Mouse (Mus musculus): ENCODE measurements around the gene Snai1.

Gene Snai1

DNA sequence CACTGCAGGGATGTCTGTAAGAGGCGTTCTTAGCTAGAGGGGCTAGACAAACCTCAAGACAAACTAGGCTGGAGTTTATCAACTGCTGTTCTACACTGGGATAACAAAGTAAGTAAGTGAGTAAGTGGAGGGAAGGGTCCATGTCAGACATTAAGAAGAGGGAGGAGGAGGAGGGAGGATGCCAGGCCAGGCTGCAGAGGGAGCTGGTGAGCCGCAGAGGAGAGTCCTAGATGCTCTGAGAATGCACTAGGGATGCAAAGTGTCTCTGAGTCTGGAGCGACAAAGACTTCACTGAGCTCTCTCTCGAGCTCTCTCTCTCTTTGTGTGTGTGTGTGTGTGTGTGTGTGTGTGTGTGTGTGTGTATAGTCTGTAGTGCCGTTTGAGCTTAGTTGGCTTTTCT is 9.7 kb upstream of the Snai1 start:
- peak; percentile 61 for DNase-seq

DNA sequence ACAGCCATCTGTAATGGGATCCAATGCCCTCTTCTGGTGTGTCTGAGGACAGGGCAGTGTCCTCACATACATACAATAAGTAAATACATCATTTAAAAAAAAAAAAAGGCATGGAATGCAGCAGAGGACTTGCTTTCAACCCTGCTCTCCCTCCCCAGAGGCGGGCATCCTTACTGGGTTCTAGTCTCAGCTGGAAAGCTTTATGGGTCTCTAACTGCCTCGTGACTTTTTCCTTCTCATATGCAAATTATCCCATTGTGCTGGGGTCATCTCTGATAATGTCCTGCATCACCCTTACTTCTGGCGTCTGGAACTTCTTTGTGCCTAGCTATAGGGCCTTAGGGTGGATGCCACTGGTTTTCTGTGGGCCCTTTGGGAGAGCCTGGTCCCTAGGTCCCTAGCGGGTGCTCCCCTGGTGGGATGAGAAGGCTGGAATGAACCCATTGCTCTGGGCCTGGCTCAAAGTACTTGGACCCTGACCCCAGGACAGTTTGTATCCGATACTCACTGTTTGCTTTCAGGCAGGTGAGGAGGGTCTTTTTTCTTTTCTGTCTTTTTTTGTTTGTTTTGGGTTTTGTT is 8.0 kb upstream of the Snai1 start:
- DNase-seq = no peak

GRCm38 (mm10) chr2:167530536-167530935 is 7.5 kb upstream of the Snai1 start:
- no peak for DNase-seq

GRCm38 (mm10) chr2:167532131-167532530 is 5.9 kb upstream of the Snai1 start:
- peak; percentile 82 for DNase-seq

DNA sequence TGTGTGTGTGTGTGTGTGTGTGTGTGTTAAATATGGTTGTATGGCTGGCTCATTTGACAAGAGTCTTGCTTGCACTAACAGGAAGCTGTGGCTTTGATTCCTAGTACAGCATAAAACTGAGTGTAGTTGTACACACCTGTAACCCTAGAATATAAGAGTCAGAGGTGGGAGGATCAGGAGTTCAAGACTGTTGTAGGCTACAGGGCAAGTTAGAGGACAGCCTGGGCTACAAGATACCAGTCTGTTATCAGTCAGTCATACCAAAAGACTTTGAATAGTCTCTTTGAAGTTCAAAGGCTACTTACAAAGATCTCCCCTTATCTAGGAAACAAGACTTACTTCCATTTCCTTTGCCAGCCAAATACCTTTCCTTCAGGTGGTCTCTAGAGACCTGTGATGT is 4.1 kb upstream of the Snai1 start:
- DNase-seq = no peak

- no peak for DNase-seq
These were observed 1.6 kb upstream of the Snai1 start for GRCm38 (mm10) chr2:167536320-167536945.

DNA sequence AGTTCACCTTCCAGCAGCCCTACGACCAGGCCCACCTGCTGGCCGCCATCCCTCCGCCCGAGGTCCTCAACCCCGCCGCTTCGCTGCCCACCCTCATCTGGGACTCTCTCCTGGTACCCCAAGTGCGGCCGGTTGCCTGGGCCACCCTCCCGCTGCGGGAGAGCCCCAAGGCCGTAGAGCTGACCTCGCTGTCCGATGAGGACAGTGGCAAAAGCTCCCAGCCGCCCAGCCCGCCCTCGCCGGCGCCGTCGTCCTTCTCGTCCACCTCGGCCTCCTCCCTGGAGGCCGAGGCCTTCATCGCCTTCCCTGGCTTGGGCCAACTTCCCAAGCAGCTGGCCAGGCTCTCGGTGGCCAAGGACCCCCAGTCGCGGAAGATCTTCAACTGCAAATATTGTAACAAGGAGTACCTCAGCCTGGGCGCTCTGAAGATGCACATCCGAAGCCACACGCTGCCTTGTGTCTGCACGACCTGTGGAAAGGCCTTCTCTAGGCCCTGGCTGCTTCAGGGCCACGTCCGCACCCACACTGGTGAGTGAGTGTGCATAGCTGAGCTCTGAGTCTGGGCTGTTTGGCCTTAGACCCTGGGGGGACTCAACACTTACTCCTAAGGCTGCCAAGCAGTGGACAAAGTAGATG is 794 bp downstream of the Snai1 start:
- DNase-seq = no peak

GRCm38 (mm10) chr2:167539536-167540476 is 1.8 kb downstream of the Snai1 start:
- no peak for DNase-seq

GRCm38 (mm10) chr2:167540477-167541110 is 2.6 kb downstream of the Snai1 start:
- no peak for DNase-seq

DNA sequence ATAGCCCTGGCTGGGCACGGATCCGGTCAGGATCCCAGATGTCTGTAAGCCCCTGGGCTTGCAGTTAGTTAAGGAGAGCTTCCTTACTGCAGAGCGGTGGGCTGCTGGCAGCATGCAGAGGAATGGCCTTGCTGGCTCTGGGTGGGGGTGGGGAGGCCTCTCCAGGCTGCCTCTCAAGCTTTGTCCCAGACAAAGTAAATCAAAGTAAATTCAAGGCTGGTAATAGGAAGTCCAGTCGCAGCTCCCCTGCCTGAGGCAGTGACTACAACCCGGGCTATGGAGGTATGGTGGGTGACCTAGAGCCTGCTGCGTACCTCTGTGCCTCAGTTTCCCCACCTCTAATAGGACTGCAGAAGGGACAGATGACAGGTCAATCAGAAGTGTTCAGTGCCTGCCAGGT is 3.3 kb downstream of the Snai1 start:
- peak; percentile 68 for DNase-seq

DNA sequence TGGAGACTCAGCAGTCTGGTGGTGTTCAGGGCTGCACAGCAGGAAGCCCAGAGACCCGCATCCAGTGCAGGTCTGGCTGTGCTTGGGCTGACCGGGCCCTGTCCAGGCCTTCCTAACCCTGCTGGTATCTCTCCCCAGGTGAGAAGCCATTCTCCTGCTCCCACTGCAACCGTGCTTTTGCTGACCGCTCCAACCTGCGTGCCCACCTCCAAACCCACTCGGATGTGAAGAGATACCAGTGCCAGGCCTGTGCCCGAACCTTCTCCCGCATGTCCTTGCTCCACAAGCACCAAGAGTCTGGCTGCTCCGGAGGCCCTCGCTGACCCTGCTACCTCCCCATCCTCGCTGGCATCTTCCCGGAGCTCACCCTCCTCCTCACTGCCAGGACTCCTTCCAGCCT is 3.8 kb downstream of the Snai1 start:
- no peak for DNase-seq

GRCm38 (mm10) chr2:167542361-167542760 is 4.4 kb downstream of the Snai1 start:
- no peak for DNase-seq

DNA sequence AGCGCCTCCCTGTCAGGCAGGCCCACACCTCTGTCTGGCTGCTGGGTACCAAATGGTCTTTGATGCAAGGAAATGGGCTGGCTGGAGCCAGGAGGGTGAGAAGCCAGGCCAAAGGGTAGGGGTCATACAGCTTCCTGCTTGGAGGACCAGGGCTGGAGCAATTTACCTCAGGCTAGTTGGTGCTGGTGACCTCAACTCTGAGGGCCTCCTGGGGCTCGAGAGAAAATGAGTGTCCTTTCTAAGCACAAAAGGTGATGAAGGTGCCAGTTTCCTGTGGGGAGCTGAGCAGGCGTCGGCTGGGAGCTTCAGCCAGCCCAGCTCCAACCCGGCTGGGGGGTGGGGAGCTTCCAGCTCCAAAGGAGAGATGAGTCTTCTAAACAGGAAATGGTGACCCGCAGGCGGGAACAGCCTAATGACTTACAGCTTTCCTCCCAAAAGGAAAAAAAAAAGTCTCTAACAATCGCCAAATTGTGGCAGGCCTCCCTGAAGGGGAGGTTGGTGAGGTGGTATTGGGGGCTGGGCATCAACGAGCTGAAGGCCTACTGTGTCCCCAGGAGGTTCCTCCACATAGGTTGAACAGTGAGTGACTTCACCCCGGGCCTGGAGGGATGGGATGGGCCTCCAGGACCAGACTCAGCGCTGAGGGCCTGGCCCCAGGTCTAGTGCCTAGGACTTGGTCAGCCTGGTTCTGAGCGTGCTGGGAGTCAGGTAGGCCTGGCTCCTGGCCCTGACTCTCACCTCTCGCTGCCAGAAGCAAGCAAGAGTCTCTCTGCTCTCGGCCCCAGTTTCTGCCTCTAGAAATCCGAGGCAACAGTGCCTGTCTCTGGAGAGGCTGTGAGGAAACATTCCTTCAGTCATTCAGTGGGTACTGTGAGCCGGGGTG is 5.4 kb downstream of the Snai1 start:
- DNase-seq = peak; percentile 86

DNA sequence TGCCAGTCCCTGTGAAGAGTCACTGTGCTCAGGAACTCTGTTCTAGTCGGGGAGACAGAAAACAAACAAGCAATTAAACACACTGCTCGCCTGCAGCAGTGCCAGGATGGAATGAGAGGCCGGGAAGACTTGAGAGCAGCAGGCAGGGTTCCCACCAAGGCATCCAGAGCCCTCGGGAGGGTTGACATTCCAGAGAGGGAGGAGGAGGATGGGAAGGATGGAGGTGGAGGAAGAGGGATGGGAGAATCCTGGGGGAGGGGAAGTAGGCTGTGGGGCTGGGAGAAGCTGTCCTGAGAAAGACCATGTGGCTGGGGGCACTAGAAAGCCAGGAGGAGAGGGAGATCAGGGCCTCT is 6.0 kb downstream of the Snai1 start:
- DNase-seq = peak; percentile 64

- no peak for DNase-seq
These were observed 6.5 kb downstream of the Snai1 start for GRCm38 (mm10) chr2:167544456-167544855.

DNA sequence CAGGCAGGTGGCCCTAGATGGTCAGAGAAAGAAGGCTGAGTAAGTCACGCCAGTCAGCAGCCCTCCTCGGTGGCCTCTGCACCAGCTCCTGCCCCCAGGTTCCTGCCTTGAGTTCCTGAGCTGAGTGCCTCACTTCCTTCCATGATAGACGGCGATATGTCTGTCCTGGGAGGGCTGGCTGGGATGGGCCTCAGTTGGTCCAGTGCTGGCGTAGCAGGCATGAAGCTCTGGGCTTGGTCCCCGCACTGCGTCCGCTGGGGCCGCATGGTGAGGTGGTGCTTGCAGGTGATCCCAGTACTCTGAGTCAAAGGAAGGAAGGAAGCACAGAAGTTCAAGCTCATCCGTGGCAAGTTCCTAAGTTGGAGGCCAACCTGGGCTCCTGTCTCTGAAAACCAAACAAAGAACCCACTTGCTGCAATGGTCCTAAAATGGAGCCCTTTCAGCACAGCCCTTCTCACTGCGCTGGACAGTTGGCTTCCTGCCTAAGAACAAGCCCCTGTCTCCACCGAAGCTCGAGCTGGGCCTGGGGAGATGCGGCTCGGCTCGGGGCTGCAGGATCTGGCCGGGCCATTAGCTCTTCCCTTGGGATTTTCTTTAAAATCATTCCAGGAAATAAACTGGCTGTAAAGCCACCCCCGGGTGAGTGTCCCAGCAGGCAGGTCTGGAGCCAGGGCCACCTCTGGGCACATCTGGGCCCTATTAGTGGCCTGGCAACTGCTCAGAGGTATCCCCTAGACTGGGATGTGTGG is 8.6 kb downstream of the Snai1 start:
- no peak for DNase-seq

GRCm38 (mm10) chr2:167547444-167547843 is 9.4 kb downstream of the Snai1 start:
- no peak for DNase-seq

GRCm38 (mm10) chr2:167548961-167549360 is 11.0 kb downstream of the Snai1 start:
- no peak for DNase-seq

DNA sequence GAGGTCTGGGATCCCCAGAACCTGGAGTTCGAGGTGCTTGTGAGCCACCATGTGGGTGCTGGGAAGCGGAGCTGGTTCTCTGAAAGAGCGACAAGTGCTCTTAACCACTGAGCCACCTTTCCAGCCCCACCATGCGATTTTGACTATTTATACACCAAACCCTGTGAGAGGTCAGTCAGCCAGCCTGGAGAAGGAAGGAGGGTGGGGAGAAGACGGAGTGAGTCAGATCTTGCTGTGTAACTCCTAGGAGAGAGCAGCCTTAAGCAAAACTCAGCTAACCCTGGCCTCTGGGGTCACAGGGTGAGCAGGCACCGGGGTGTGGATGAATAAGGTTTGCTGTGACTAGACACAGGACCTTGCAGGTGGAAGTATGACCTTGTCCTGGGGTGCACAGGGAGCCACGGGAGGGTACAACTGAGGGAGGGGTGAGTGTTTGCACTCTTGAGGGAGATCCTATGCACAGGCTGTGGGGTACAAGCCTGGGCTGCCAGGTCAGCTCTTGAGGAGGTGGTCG is 12.4 kb downstream of the Snai1 start:
- DNase-seq = no peak

DNA sequence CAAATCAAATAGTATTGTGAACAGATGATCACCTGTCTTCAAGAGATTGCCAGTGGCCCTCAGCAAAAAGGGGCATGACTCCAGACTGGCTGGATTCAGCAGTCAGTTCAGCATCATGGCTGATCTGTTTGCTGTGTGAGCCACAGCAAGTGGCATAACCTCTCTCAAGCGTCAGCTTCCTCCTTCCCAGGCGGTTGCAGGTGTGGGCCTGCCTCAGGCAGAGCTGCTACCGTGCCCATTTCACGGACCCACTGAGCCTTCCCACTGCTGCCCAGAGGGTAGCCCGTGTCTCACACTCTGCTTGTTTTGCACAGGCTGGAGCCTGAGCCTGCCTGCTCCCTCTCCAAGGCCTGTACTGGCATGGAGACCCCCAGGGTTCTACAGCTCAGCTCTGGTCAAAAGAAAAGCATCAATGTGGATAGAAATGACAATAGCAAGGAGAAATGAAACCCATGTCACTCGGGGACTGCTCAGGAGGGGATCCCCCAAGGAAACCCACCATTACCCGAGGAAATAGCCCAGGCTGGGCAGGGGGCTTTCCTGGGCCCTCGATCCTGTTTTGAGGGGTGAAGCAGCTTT is 13.4 kb downstream of the Snai1 start:
- DNase-seq = no peak

DNA sequence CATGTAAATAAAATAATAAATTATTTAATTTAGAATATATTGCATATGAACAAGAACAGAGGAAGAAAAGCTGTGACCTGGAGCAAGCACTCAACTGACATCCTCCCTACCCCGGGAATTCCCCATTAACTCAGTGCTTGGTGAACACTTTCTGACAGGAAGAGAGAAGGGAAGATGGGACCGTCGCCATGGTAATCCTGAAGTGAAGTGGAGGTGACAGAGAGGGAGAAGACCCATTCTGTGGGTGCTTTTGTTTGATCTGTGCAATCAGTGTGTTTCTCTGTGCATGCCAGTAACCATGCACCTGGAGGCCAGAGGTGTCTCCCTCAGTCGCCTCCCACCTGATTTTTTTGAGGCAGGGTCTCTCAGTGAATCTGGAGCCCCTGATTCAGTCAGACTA is 14.3 kb downstream of the Snai1 start:
- DNase-seq = no peak
